Mouse (Mus musculus): ENCODE measurements around the gene Hmmr. TPM values are rescaled to one million over a fixed set of nuclear protein-coding genes. Genes with fewer than 3 reads are reported as not detected.
A peak's percentile ranks its signal among the peaks of the same experiment; 100 is the strongest.

Gene Hmmr
- total RNA-seq, 1 experiment: 108 TPM

DNA sequence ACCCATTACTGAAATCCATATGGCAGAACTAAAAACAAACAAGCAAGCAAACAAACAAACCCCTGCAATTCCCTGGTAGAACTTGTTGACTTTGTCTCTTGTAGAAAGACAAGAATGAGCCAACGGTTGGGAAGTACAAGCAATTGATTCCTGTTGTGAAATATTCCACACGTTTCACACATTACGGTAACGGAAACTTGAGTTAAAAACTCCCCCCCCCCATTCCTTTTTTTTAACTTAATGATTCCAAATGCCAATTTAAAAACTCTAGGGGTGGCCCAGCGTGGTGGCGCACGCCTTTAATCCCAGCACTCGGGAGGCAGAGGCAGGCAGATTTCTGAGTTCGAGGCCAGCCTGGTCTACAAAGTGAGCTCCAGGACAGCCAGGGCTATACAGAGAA lies 38.1 kb downstream of the Hmmr start, which contains the start of gene Mat2b:
TSS of gene Mat2b (minus strand) at position 101 of the 400 bp plus-strand sequence.
- H3K4me3 ChIP-seq (ENCODE audit: insufficient read depth in 1 of 2, low read depth in 1 of 2, low read length in 2 of 2, poor library complexity in 1 of 2, severe bottlenecking in 1 of 2): peak within 1 kb of the TSS; percentile 89 to 93
- H3K27ac ChIP-seq (ENCODE audit: insufficient read depth, low read depth, low read length, poor library complexity, severe bottlenecking): peak within 1 kb of the TSS; percentile 98
- DNase-seq (ENCODE audit: low read depth, low spot score): no peak
- H3K9ac ChIP-seq (ENCODE audit: insufficient read depth, low read depth, low read length, poor library complexity, severe bottlenecking): peak within 1 kb of the TSS; percentile 95
- no peak for TF ChIP-seq HCFC1 (IDR thresholded peaks at IDR 0.05; ENCODE audit: borderline replicate concordance, insufficient read depth, low read length)
- TF ChIP-seq ZNF384 (IDR thresholded peaks at IDR 0.05; ENCODE audit: low read depth, low read length): no peak
- no peak for TF ChIP-seq ZC3H11A (IDR thresholded peaks at IDR 0.05; ENCODE audit: borderline replicate concordance, low read depth, low read length)
- no peak for TF ChIP-seq MAFK (IDR thresholded peaks at IDR 0.05; ENCODE audit: insufficient read depth, low read depth, low read length)
- no peak for TF ChIP-seq CHD2 (IDR thresholded peaks at IDR 0.05; ENCODE audit: low read depth, low read length)
- H3K36me3 ChIP-seq (ENCODE audit: control insufficient read depth, insufficient read depth, low read length, poor library complexity, severe bottlenecking): peaks cover 7% of the 10 kb centered on the region
- H3K9me3 ChIP-seq (ENCODE audit: control insufficient read depth, insufficient read depth, low read depth, low read length): no peaks in the 10 kb centered on the region; the same call in 1 of the 2 replicates
- H3K4me1 ChIP-seq (ENCODE audit: control insufficient read depth in 2 of 2, insufficient read depth in 2 of 2, low read length in 2 of 2, poor library complexity in 1 of 2): peaks cover 2 to 6% of the 10 kb centered on the region in 2 experiments; a peak in 2 of 4 replicates
- in situ Hi-C loops (cut with MboI; ENCODE audit: low sequenced_read_pairs in 2 of 2, unreplicated experiment in 2 of 2): no loop called here

DNA sequence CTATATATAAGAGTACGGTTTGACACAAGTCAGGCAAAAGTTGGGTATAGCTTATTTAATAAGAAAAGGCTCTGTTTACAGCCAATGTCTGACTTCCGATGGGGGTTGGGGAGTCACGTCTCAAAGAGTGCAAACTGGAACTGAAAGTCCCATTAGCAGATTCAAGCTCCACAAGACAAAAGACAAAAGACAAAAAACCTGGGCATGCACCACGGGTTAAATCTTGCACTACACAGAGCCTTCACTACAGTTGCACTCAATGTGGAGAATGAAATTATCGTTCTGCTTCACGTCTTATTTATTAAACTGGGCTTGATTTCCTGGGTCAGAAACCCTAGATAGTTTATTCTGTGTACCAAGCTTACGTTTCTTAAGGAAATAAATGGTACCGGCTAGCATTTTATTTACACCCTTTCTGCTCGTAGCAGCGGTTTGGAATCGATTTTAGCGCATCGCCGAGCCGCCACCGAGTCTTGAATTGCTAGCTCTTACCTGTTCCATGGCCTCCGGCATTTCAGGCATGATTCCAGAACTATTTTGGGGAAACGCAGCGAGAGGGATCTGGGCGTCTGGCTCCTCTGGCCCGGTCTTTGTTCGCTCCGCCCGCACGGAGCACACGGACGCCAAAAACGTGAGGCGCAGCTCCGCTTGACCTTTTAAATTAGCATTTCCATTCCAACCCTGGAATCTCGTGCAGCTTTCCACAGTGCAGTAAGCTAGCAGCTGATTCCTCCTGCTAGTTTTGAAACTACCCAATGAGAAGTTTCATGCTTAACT lies 38.7 kb downstream of the Hmmr start:
- peaks cover 2 to 10% of the 10 kb centered on the region in 2 experiments; a peak in 2 of 4 replicates for H3K4me1 ChIP-seq (ENCODE audit: control insufficient read depth in 2 of 2, insufficient read depth in 2 of 2, low read length in 2 of 2, poor library complexity in 1 of 2)
- peaks cover 5% of the 10 kb centered on the region; the same call in 1 of the 2 replicates for H3K36me3 ChIP-seq (ENCODE audit: control insufficient read depth, insufficient read depth, low read length, poor library complexity, severe bottlenecking)
- TF ChIP-seq MAFK (IDR thresholded peaks at IDR 0.05; ENCODE audit: insufficient read depth, low read depth, low read length) (no peak), ZNF384 (IDR thresholded peaks at IDR 0.05; ENCODE audit: low read depth, low read length) (no peak), CHD2 (IDR thresholded peaks at IDR 0.05; ENCODE audit: low read depth, low read length) (peak; percentile 85), ZC3H11A (IDR thresholded peaks at IDR 0.05; ENCODE audit: borderline replicate concordance, low read depth, low read length) (no peak), HCFC1 (IDR thresholded peaks at IDR 0.05; ENCODE audit: borderline replicate concordance, insufficient read depth, low read length) (peak; percentile 41; the same call in 1 of the 2 replicates)
- DNase-seq (ENCODE audit: low read depth, low spot score): peak; percentile 70
- in situ Hi-C loops (cut with MboI; ENCODE audit: low sequenced_read_pairs in 2 of 2, unreplicated experiment in 2 of 2): no loop called here
- H3K27ac ChIP-seq (ENCODE audit: insufficient read depth, low read depth, low read length, poor library complexity, severe bottlenecking): peak overlapping the region; percentile 98
- H3K4me3 ChIP-seq (ENCODE audit: insufficient read depth in 1 of 2, low read depth in 1 of 2, low read length in 2 of 2, poor library complexity in 1 of 2, severe bottlenecking in 1 of 2): peak overlapping the region; percentile 89 to 93
- no peaks in the 10 kb centered on the region; the same call in 1 of the 2 replicates for H3K9me3 ChIP-seq (ENCODE audit: control insufficient read depth, insufficient read depth, low read depth, low read length)
- H3K9ac ChIP-seq (ENCODE audit: insufficient read depth, low read depth, low read length, poor library complexity, severe bottlenecking): peak overlapping the region; percentile 95

DNA sequence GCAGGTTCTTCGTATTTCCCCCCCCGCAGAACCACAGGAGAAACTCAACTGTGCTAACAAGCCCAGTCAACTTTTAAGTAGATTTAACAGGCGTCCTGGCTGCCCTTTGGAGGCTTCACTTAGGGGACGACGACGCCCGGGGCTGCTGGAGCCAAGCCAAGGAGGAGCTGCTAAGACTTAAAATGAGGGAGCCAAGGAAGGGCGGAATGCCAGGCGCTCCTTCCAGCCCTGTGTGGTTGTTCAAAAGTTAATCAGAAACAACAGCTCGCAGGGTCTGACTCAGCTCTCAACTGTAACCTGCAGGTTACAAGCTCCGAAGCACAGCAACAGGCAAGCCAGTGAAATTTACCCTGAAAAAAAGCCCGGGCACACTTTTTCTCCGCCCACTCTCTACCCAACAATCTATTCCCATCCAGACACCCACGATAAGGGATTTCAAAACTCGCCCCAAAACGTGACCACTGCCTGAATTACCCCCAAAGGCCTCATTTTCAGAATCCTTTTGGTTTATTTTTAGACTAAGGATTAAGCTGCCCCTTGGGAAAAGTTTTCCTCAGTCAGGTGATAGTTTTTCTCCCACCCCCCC lies 39.8 kb downstream of the Hmmr start:
- Histone ChIP-seq H3K4me3 (ENCODE audit: insufficient read depth in 1 of 2, low read depth in 1 of 2, low read length in 2 of 2, poor library complexity in 1 of 2, severe bottlenecking in 1 of 2) (peak overlapping the region; percentile 89 to 93), H3K9me3 (ENCODE audit: control insufficient read depth, insufficient read depth, low read depth, low read length) (no peaks in the 10 kb centered on the region), H3K4me1 (ENCODE audit: control insufficient read depth in 2 of 2, insufficient read depth in 2 of 2, low read length in 2 of 2, poor library complexity in 1 of 2) (peaks cover 2 to 10% of the 10 kb centered on the region in 2 experiments; a peak in 2 of 4 replicates), H3K27ac (ENCODE audit: insufficient read depth, low read depth, low read length, poor library complexity, severe bottlenecking) (peak overlapping the region; percentile 98), H3K9ac (ENCODE audit: insufficient read depth, low read depth, low read length, poor library complexity, severe bottlenecking) (peak overlapping the region; percentile 72), H3K36me3 (ENCODE audit: control insufficient read depth, insufficient read depth, low read length, poor library complexity, severe bottlenecking) (peaks cover 5% of the 10 kb centered on the region; the same call in 1 of the 2 replicates)
- no peak for TF ChIP-seq ZNF384 (IDR thresholded peaks at IDR 0.05; ENCODE audit: low read depth, low read length)
- peak; percentile 20 for DNase-seq (ENCODE audit: low read depth, low spot score)
- in situ Hi-C loops (cut with MboI; ENCODE audit: low sequenced_read_pairs in 2 of 2, unreplicated experiment in 2 of 2): no loop called here

DNA sequence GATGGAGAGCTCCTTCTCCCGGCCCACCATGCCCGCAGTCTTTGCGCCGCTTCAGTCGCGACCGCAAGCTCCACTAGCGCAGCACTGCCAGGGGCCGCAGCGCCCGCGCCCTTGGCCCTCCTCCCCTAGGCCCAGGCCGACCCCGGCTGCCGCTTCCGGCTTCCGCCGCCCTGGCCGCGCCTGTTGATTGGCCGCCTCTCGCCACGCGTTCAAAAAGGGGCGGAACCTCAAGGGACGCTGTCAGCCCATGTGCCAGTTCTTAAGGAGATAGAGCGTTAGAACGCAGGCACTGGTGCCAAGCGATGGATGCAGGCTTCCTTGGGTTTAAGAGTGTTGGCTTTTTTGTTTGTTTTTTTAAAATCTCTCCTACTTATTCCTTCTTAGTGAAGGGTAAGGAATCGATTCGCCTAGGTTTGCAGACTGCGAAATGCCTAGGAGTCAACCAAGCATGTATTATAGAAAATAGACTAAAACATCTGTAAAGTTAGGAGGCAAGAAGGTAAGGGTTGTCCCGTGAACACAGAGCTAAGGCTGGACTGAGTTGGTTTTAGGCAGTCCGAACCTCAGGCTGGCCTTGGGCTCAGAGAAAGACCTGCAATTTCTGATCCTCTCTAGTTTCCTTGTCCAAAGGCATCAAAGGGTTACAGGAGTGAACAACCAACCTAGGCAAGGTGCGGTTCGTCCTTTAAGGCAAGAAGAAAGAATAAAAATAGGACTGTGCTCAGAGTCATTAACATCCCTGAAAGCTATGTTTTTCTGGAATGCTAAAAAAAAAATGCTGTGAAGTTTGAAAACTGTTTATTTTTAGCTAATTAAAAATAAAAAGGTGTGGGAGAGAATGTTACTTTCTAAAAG lies 40.5 kb downstream of the Hmmr start:
- peak overlapping the region; percentile 98; the same call in 1 of the 2 replicates for H3K27ac ChIP-seq (ENCODE audit: insufficient read depth, low read depth, low read length, poor library complexity, severe bottlenecking)
- no peaks in the 10 kb centered on the region for H3K9me3 ChIP-seq (ENCODE audit: control insufficient read depth, insufficient read depth, low read depth, low read length)
- H3K9ac ChIP-seq (ENCODE audit: insufficient read depth, low read depth, low read length, poor library complexity, severe bottlenecking): peak overlapping the region; percentile 74
- peak; percentile 88 for DNase-seq (ENCODE audit: low read depth, low spot score)
- H3K36me3 ChIP-seq (ENCODE audit: control insufficient read depth, insufficient read depth, low read length, poor library complexity, severe bottlenecking): peaks cover 7% of the 10 kb centered on the region
- in situ Hi-C loops (cut with MboI; ENCODE audit: low sequenced_read_pairs in 2 of 2, unreplicated experiment in 2 of 2): no loop called here
- peak overlapping the region; percentile 89 to 93 for H3K4me3 ChIP-seq (ENCODE audit: insufficient read depth in 1 of 2, low read depth in 1 of 2, low read length in 2 of 2, poor library complexity in 1 of 2, severe bottlenecking in 1 of 2)
- TF ChIP-seq HCFC1 (IDR thresholded peaks at IDR 0.05; ENCODE audit: borderline replicate concordance, insufficient read depth, low read length) (0 out of 2 replicates have a peak, but pooled peaks have one; percentile 22), CHD2 (IDR thresholded peaks at IDR 0.05; ENCODE audit: low read depth, low read length) (no peak)
- peaks cover 2 to 10% of the 10 kb centered on the region in 2 experiments; a peak in 2 of 4 replicates for H3K4me1 ChIP-seq (ENCODE audit: control insufficient read depth in 2 of 2, insufficient read depth in 2 of 2, low read length in 2 of 2, poor library complexity in 1 of 2)

All from ES-E14 (cell line).